29 mouse cellular contexts compared by ENCODE assay signal in the genomic region with DNA sequence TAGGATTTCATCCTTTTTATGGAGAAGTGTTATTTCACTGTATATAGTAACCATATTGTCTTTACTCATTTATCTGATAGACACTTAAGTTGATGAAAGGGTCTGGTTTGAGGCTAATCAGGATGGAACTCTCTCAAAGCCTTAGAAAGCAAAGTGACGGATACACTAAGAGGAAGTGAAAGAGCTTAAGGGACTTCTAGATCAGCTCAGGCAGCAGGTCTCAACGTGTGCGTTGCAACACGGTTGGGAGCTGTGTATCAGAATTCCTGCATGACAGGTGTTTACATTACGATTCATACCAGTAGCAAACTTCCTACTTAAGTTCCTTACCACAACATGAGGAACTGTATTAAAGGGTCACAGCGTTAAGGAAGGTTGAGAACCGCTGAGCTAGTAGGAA. TPM values are rescaled to one million over a fixed set of nuclear protein-coding genes. Genes with fewer than 3 reads are reported as not detected.
DNase-seq lines count a peak whose midpoint lies in the region; ATAC-seq and TF ChIP-seq lines count a peak whose summit lies in the region.
"Had no signal": no experiment of that assay in that cellular context is flagged by ENCODE, and none has a peak within 500 bp of the region (broad histone marks: within the 10 kb centered on the region; RNA-seq: fewer than 3 reads in every experiment).

No protein-coding gene starts in this region.

- no peak overlapping the region for H3K9ac ChIP-seq in lung, postnatal 0 days (replicated peaks; ENCODE audit: low read depth)
- H3K9ac ChIP-seq in heart, embryonic 12.5 days = no peak overlapping the region
- H3K9ac ChIP-seq: embryonic facial prominence, embryonic 15.5 days; forebrain, embryonic 12.5 days; forebrain, postnatal 0 days; hindbrain, embryonic 14.5 days; liver, embryonic 12.5 days; liver, postnatal 0 days; midbrain, embryonic 15.5 days; neural tube, embryonic 15.5 days had no signal

- ATAC-seq in lung, postnatal 0 days = no peak
- peak; percentile 81 for ATAC-seq in common myeloid progenitor, adult 5-6 weeks (replicated peaks; ENCODE audit: low read depth, poor library complexity, severe bottlenecking)
- ATAC-seq in megakaryocyte progenitor cell, adult 5-6 weeks (replicated peaks; ENCODE audit: poor library complexity) = peak; percentile 81
- ATAC-seq in heart, embryonic 12.5 days (ENCODE audit: insufficient number of reproducible peaks, low FRiP score) = no peak
- ATAC-seq: CD4-positive, CD25-positive, alpha-beta regulatory T cell, adult 4 months; forebrain, postnatal 0 days; intestine, postnatal 0 days; liver, embryonic 12.5 days; liver, postnatal 0 days; midbrain, embryonic 15.5 days had no signal

- no peaks in the 10 kb centered on the region for H3K36me3 ChIP-seq in lung, postnatal 0 days (ENCODE audit: insufficient read depth, low read length)
- H3K36me3 ChIP-seq in heart, embryonic 12.5 days = no peaks in the 10 kb centered on the region
- H3K36me3 ChIP-seq: embryonic facial prominence, embryonic 15.5 days; forebrain, embryonic 12.5 days; liver, embryonic 12.5 days; midbrain, embryonic 10.5 days; midbrain, embryonic 15.5 days; neural tube, embryonic 15.5 days had no signal

- H3K27ac ChIP-seq in lung, postnatal 0 days (ENCODE audit: low read length) = no peak overlapping the region
- H3K27ac ChIP-seq in heart, embryonic 12.5 days (ENCODE audit: poor library complexity, severe bottlenecking) = no peak overlapping the region
- H3K27ac ChIP-seq: embryonic facial prominence, embryonic 15.5 days; forebrain, embryonic 12.5 days; heart, adult 2 months; hindbrain, embryonic 14.5 days; liver, embryonic 12.5 days; macrophage; midbrain, embryonic 10.5 days; midbrain, embryonic 15.5 days; neural tube, embryonic 15.5 days had no signal

- no peak overlapping the region for H3K4me2 ChIP-seq in lung, postnatal 0 days (replicated peaks; ENCODE audit: low read depth, low read length)
- no peak overlapping the region for H3K4me2 ChIP-seq in heart, embryonic 12.5 days
- H3K4me2 ChIP-seq: embryonic facial prominence, embryonic 15.5 days; forebrain, embryonic 12.5 days; hindbrain, embryonic 14.5 days; liver, embryonic 12.5 days; midbrain, embryonic 15.5 days; neural tube, embryonic 15.5 days had no signal

- H3K4me1 ChIP-seq in lung, postnatal 0 days (ENCODE audit: insufficient read depth, low read depth, low read length) = no peaks in the 10 kb centered on the region
- peaks cover 6% of the 10 kb centered on the region; the same call in 1 of the 2 replicates for H3K4me1 ChIP-seq in heart, embryonic 12.5 days (replicated peaks)

- no peak for TF ChIP-seq CTCF in lung, postnatal 0 days (IDR thresholded peaks at IDR 0.05)

- H3K9me3 ChIP-seq in lung, postnatal 0 days (ENCODE audit: low read length) = no peaks in the 10 kb centered on the region
- H3K9me3 ChIP-seq in heart, embryonic 12.5 days (replicated peaks) = no peaks in the 10 kb centered on the region
- H3K9me3 ChIP-seq: embryonic facial prominence, embryonic 15.5 days; forebrain, embryonic 12.5 days; liver, embryonic 12.5 days; midbrain, embryonic 10.5 days; midbrain, embryonic 15.5 days; neural tube, embryonic 15.5 days had no signal

- 21% methylated on average over 7 of the region's 7 CpGs for WGBS in lung, postnatal 0 days
- WGBS in heart, embryonic 12.5 days = 58% methylated on average over 7 of the region's 7 CpGs

- H3K4me3 ChIP-seq in lung, postnatal 0 days (ENCODE audit: low read depth, low read length) = no peak overlapping the region
- no peak overlapping the region for H3K4me3 ChIP-seq in heart, embryonic 12.5 days
- H3K4me3 ChIP-seq: embryonic facial prominence, embryonic 15.5 days; forebrain, embryonic 12.5 days; heart, adult 2 months; liver, embryonic 12.5 days; midbrain, embryonic 10.5 days; midbrain, embryonic 15.5 days; neural tube, embryonic 15.5 days had no signal

- no peak for TF ChIP-seq EP300 in lung, postnatal 0 days (IDR thresholded peaks at IDR 0.05)

- peak; percentile 25 for DNase-seq in lung, postnatal 0 days (ENCODE audit: low spot score)
- DNase-seq in lung, adult 18-20 months = no peak
- no peak for DNase-seq in thymus, postnatal 14 days
- DNase-seq in thymus, postnatal 4 days = no peak
- DNase-seq: adrenal gland, postnatal 25 days; cerebellum, adult 11-12 months; cerebellum, adult 9-11 months; forebrain, postnatal 0 days; heart, adult 2 months; heart, postnatal 36 days; kidney, adult 9 months; kidney, postnatal 10 days; layer of hippocampus, postnatal 36 days; left cerebral cortex, postnatal 4 days; liver, postnatal 0 days; lung, postnatal 10 days had no signal

- H3K27me3 ChIP-seq in lung, postnatal 0 days (replicated peaks; ENCODE audit: insufficient read depth, low read length) = no peaks in the 10 kb centered on the region
- no peaks in the 10 kb centered on the region for H3K27me3 ChIP-seq in heart, embryonic 12.5 days (replicated peaks)
- H3K27me3 ChIP-seq: embryonic facial prominence, embryonic 15.5 days; forebrain, embryonic 12.5 days; liver, embryonic 12.5 days; midbrain, embryonic 15.5 days; neural tube, embryonic 15.5 days had no signal

RNA-seq across cellular contexts. Expression of gene Vtcn1, which starts 59.9 kb away (rescaled TPM):
- polyA plus RNA-seq in lung, postnatal 0 days (2015; fragmentation: Nextera tagmentation; extraction: Ambion mirVana) = 0.81 and 0.89 TPM in 2 replicates
- not detected in 2 replicates for total RNA-seq in common myeloid progenitor, adult 5-6 weeks (2017)
- total RNA-seq in megakaryocyte progenitor cell, adult 5-6 weeks (2015) = not detected in 2 replicates
- not detected in 2 replicates for total RNA-seq in megakaryocyte progenitor cell, adult 5-6 weeks (2017)
- polyA plus RNA-seq in heart, embryonic 12.5 days (2016; fragmentation: Nextera tagmentation; extraction: Ambion mirVana) = 0.06 and 0.17 TPM in 2 replicates
- total RNA-seq: adrenal gland, postnatal 25 days; forebrain, postnatal 0 days; layer of hippocampus, postnatal 36 days; left cerebral cortex, postnatal 4 days had no signal
- polyA plus RNA-seq: CD4-positive, CD25-positive, alpha-beta regulatory T cell, adult 4 months; forebrain, embryonic 12.5 days; forebrain, postnatal 0 days; hindbrain, embryonic 14.5 days; liver, embryonic 12.5 days; macrophage; midbrain, embryonic 10.5 days; midbrain, embryonic 15.5 days; neural tube, embryonic 15.5 days had no signal

Comparison
In these comparisons a context has a peak if more than half of its experiments do, and no peak if none do; other contexts are left out.
1. ATAC-seq: peak in common myeloid progenitor, adult 5-6 weeks (single experiment) and megakaryocyte progenitor cell, adult 5-6 weeks (single experiment); none in lung, postnatal 0 days (single experiment) and heart, embryonic 12.5 days (single experiment).